In the genomic region with DNA sequence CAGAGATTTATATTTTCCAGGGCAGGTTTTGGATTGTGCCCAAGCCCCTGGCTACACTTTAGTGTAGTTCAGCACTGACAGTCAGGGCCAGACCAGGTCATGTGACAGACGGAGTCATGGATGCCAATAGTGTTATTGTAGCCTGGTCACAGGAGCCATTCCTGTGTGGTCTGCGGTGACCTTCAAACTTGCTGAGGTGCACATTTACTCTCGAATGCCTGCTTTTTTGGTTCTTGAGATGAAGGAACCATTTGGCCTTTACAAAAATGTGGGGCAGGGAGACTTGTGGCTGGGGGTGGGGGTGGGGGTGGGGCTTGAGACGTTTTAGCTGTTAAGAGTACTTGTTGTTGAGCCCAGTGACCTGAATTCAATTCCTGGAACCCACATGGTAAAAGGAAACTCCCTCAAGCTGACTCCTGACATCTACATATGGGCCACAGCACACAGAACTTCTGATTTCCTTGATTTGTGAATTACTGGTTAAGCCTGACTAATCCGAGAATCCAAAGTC, we compare ENCODE assay signal across 15 mouse cellular contexts. TPM values are rescaled to one million over a fixed set of nuclear protein-coding genes. Genes with fewer than 3 reads are reported as not detected.
A peak's percentile ranks its signal among the peaks of the same experiment; 100 is the strongest.
DNase-seq lines count a peak whose midpoint lies in the region; ATAC-seq and TF ChIP-seq lines count a peak whose summit lies in the region.
"Had no signal": no experiment of that assay in that cellular context is flagged by ENCODE, and none has a peak within 500 bp of the region (broad histone marks: within the 10 kb centered on the region; RNA-seq: fewer than 3 reads in every experiment).

No protein-coding gene starts in this region.

- H3K4me3 ChIP-seq in kidney, adult 2 months (ENCODE audit: insufficient read depth, low read depth, low read length), result no peak overlapping the region
- no peak overlapping the region for H3K4me3 ChIP-seq in limb, embryonic 15.5 days
- no peak overlapping the region for H3K4me3 ChIP-seq in midbrain, embryonic 10.5 days
- H3K4me3 ChIP-seq: heart, embryonic 12.5 days had no signal

- no peak for TF ChIP-seq POLR2A in kidney, adult 2 months (IDR thresholded peaks at IDR 0.05; ENCODE audit: low read depth, low read length)

- no peak overlapping the region for H3K9ac ChIP-seq in limb, embryonic 15.5 days
- H3K9ac ChIP-seq: heart, embryonic 12.5 days had no signal

- H3K27ac ChIP-seq in kidney, adult 2 months (ENCODE audit: insufficient read depth, low read depth, low read length), result peak overlapping the region; percentile 81
- H3K27ac ChIP-seq in limb, embryonic 15.5 days, result peak overlapping the region; percentile 88
- no peak overlapping the region for H3K27ac ChIP-seq in midbrain, embryonic 10.5 days (replicated peaks)

- 24% methylated on average over 5 of the region's 5 CpGs for WGBS in kidney, adult 2 months
- WGBS in limb, embryonic 15.5 days, result 40% methylated on average over 5 of the region's 5 CpGs
- WGBS in midbrain, embryonic 10.5 days, result 73% methylated on average over 5 of the region's 5 CpGs

- peak; percentile 4 to 6 for DNase-seq in heart, postnatal 10 days
- no peak for DNase-seq in heart, postnatal 25 days (ENCODE audit: low spot score)
- DNase-seq in adrenal gland, postnatal 10 days, result peak; percentile 79
- DNase-seq in kidney, adult 2 months, result peak; percentile 85
- DNase-seq in cerebellum, postnatal 10 days, result no peak
- no peak for DNase-seq in thymus, postnatal 14 days
- no peak for DNase-seq in midbrain, embryonic 10.5 days (ENCODE audit: low spot score)
- DNase-seq: B cell, adult 2 months; embryo, embryonic 11 days had no signal

- H3K4me1 ChIP-seq in kidney, adult 2 months (ENCODE audit: control insufficient read depth, insufficient read depth, low read length), result peaks cover 16% of the 10 kb centered on the region
- H3K4me1 ChIP-seq in limb, embryonic 15.5 days, result no peaks in the 10 kb centered on the region
- H3K4me1 ChIP-seq in midbrain, embryonic 10.5 days, result no peaks in the 10 kb centered on the region

- ATAC-seq in limb, embryonic 15.5 days (ENCODE audit: insufficient number of reproducible peaks, low FRiP score, low TSS enrichment, low read depth), result peak; percentile 88

- H3K27me3 ChIP-seq in kidney, adult 2 months (replicated peaks; ENCODE audit: control insufficient read depth, insufficient read depth, low read length), result no peaks in the 10 kb centered on the region
- H3K27me3 ChIP-seq in limb, embryonic 15.5 days, result no peaks in the 10 kb centered on the region
- H3K27me3 ChIP-seq in midbrain, embryonic 10.5 days (ENCODE audit: low read depth, poor library complexity, severe bottlenecking), result no peaks in the 10 kb centered on the region
- H3K27me3 ChIP-seq: heart, embryonic 12.5 days had no signal

- no peaks in the 10 kb centered on the region for H3K36me3 ChIP-seq in kidney, adult 2 months (ENCODE audit: control insufficient read depth, insufficient read depth, low read length)
- H3K36me3 ChIP-seq in limb, embryonic 15.5 days, result no peaks in the 10 kb centered on the region
- no peaks in the 10 kb centered on the region for H3K36me3 ChIP-seq in midbrain, embryonic 10.5 days
- H3K36me3 ChIP-seq: heart, embryonic 12.5 days had no signal

- no peak for TF ChIP-seq CTCF in kidney, adult 2 months (conservative IDR thresholded peaks at IDR 0.05; ENCODE audit: insufficient read depth, insufficient read length, low read depth, low read length)

- intact Hi-C loops in heart, postnatal 10 days (cut with DNase I), result no loop called here
- intact Hi-C loops in heart, postnatal 25 days (cut with DNase I), result no loop called here

- no peaks in the 10 kb centered on the region for H3K9me3 ChIP-seq in limb, embryonic 15.5 days
- H3K9me3 ChIP-seq in midbrain, embryonic 10.5 days (replicated peaks), result no peaks in the 10 kb centered on the region
- H3K9me3 ChIP-seq: heart, embryonic 12.5 days had no signal

- no peak overlapping the region for H3K4me2 ChIP-seq in limb, embryonic 15.5 days
- H3K4me2 ChIP-seq: heart, embryonic 12.5 days had no signal

RNA-seq across cellular contexts. Expression of a gene that starts 7.5 kb away (rescaled TPM):
- total RNA-seq in heart, postnatal 10 days (2021), result not detected
- total RNA-seq in heart, postnatal 25 days (2021), result not detected
- not detected for total RNA-seq in adrenal gland, postnatal 10 days (2021)
- polyA plus RNA-seq in kidney, adult 2 months (2012; rRNA removed), result not detected in 2 replicates
- 0.09 TPM in 1 of 2 replicates, not detected in the other for polyA plus RNA-seq in limb, embryonic 15.5 days (2015; fragmentation: Nextera tagmentation; extraction: Ambion mirVana)
- not detected in 2 replicates for polyA plus RNA-seq in midbrain, embryonic 10.5 days (2016; fragmentation: Nextera tagmentation; extraction: Ambion mirVana)
- total RNA-seq: monocyte, adult 5-6 weeks had no signal
- polyA plus RNA-seq: lung, embryonic 16.5 days; urinary bladder, adult 2 months had no signal

RNA-seq across cellular contexts. Expression of a gene that starts 50.2 kb away (rescaled TPM):
- total RNA-seq in heart, postnatal 10 days (2021), result not detected
- total RNA-seq in heart, postnatal 25 days (2021), result not detected
- total RNA-seq in adrenal gland, postnatal 10 days (2021), result not detected
- not detected in 2 replicates for polyA plus RNA-seq in kidney, adult 2 months (2012; rRNA removed)
- polyA plus RNA-seq in limb, embryonic 15.5 days (2015; fragmentation: Nextera tagmentation; extraction: Ambion mirVana), result not detected in 2 replicates
- not detected in 2 replicates for polyA plus RNA-seq in midbrain, embryonic 10.5 days (2016; fragmentation: Nextera tagmentation; extraction: Ambion mirVana)
- total RNA-seq: left cerebral cortex, postnatal 10 days; monocyte, adult 5-6 weeks had no signal
- polyA plus RNA-seq: heart, embryonic 12.5 days; lung, embryonic 16.5 days; urinary bladder, adult 2 months had no signal

RNA-seq across cellular contexts. Expression of a gene that starts 54.8 kb away (rescaled TPM):
- total RNA-seq in heart, postnatal 10 days (2021), result not detected
- not detected for total RNA-seq in heart, postnatal 25 days (2021)
- total RNA-seq in adrenal gland, postnatal 10 days (2021), result not detected
- polyA plus RNA-seq in kidney, adult 2 months (2012; rRNA removed), result not detected in 2 replicates
- not detected in 2 replicates for polyA plus RNA-seq in limb, embryonic 15.5 days (2015; fragmentation: Nextera tagmentation; extraction: Ambion mirVana)
- polyA plus RNA-seq in midbrain, embryonic 10.5 days (2016; fragmentation: Nextera tagmentation; extraction: Ambion mirVana), result not detected in 2 replicates
- total RNA-seq: left cerebral cortex, postnatal 10 days; monocyte, adult 5-6 weeks had no signal
- polyA plus RNA-seq: heart, embryonic 12.5 days; lung, embryonic 16.5 days; urinary bladder, adult 2 months had no signal

Comparison
In these comparisons a context has a peak if more than half of its experiments do, and no peak if none do; other contexts are left out.
1. DNase-seq: peak in heart, postnatal 10 days (2 of 2), adrenal gland, postnatal 10 days (single experiment) and kidney, adult 2 months (single experiment); none in heart, postnatal 25 days (single experiment), cerebellum, postnatal 10 days (0 of 2), thymus, postnatal 14 days (single experiment) and midbrain, embryonic 10.5 days (single experiment).